Mouse (Mus musculus): ENCODE data around the gene Egr4.

- TF ChIP-seq CTCF (IDR thresholded peaks at IDR 0.05; ENCODE audit: extremely low read depth, insufficient read depth, low read length) (no peak), POLR2A (IDR thresholded peaks at IDR 0.05; ENCODE audit: extremely low read depth, insufficient read depth, low read length) (no peak)
Observed at GRCm38 (mm10) chr6:85480685-85481084, 32.7 kb downstream of the Egr4 start.

Measured in cortical plate, adult 2 months (tissue).